Comparison of ENCODE assay signal across 9 mouse cellular contexts in genomic region chr8:121897871-121898381, GRCm38 (mm10). TPM values are rescaled to one million over a fixed set of nuclear protein-coding genes. Genes with fewer than 3 reads are reported as not detected.
A peak's percentile ranks its signal among the peaks of the same experiment; 100 is the strongest.
DNase-seq lines count a peak whose midpoint lies in the region; ATAC-seq and TF ChIP-seq lines count a peak whose summit lies in the region.
"Had no signal": no experiment of that assay in that cellular context is flagged by ENCODE, and none has a peak within 500 bp of the region (broad histone marks: within the 10 kb centered on the region; RNA-seq: fewer than 3 reads in every experiment).

No protein-coding gene starts in this region.

- H3K4me3 ChIP-seq in hindbrain, embryonic 14.5 days (replicated peaks; ENCODE audit: low read length): peak overlapping the region; percentile 10; the same call in 1 of the 2 replicates
- H3K4me3 ChIP-seq in midbrain, postnatal 0 days (ENCODE audit: low read depth, low read length): 0 out of 2 replicates have a peak overlapping the region, but pooled peaks have one; percentile 5

- peak overlapping the region; percentile 6 for H3K4me2 ChIP-seq in hindbrain, embryonic 14.5 days (replicated peaks)
- peak overlapping the region; percentile 29; the same call in 1 of the 2 replicates for H3K4me2 ChIP-seq in midbrain, postnatal 0 days (ENCODE audit: low read depth, low read length, poor library complexity, severe bottlenecking)

- ATAC-seq in hindbrain, embryonic 14.5 days (ENCODE audit: low FRiP score): peak; percentile 49; the same call in 1 of the 2 replicates
- no peak for ATAC-seq in midbrain, postnatal 0 days (ENCODE audit: low FRiP score)

- peak; percentile 71 to 87 for DNase-seq in adrenal gland, adult (ENCODE audit: inconsistent age in 2 of 2, low spot score in 1 of 2)
- DNase-seq in adrenal gland, adult 18-20 months (ENCODE audit: low spot score in 2 of 2): no peak
- peak; percentile 33 for DNase-seq in urinary bladder, postnatal 14 days (ENCODE audit: low spot score)
- DNase-seq in urinary bladder, postnatal 10 days (ENCODE audit: low spot score): no peak
- no peak for DNase-seq in hindbrain, embryonic 14.5 days (ENCODE audit: low spot score)
- DNase-seq in left cerebral cortex, postnatal 14 days (ENCODE audit: low spot score in 2 of 2): peak; percentile 56 to 76
- DNase-seq in midbrain, postnatal 0 days (ENCODE audit: low spot score): peak; percentile 42
- no peak for DNase-seq in spleen, postnatal 36 days (ENCODE audit: low spot score in 2 of 2)

- peaks cover 39% of the 10 kb centered on the region for H3K4me1 ChIP-seq in hindbrain, embryonic 14.5 days (replicated peaks; ENCODE audit: control insufficient read depth, insufficient read depth, low read length)
- peaks cover 13% of the 10 kb centered on the region; the same call in 1 of the 2 replicates for H3K4me1 ChIP-seq in midbrain, postnatal 0 days (ENCODE audit: insufficient read depth, low read length)

- H3K27ac ChIP-seq in hindbrain, embryonic 14.5 days: peak overlapping the region; percentile 51; the same call in 1 of the 2 replicates
- peak overlapping the region; percentile 47; the same call in 1 of the 2 replicates for H3K27ac ChIP-seq in midbrain, postnatal 0 days (ENCODE audit: low read depth, low read length)

- H3K9ac ChIP-seq in hindbrain, embryonic 14.5 days: peak overlapping the region; percentile 40
- peak overlapping the region; percentile 24; the same call in 1 of the 2 replicates for H3K9ac ChIP-seq in midbrain, postnatal 0 days (replicated peaks; ENCODE audit: low read length, poor library complexity, severe bottlenecking)

- no peaks in the 10 kb centered on the region for H3K27me3 ChIP-seq in hindbrain, embryonic 14.5 days (ENCODE audit: control insufficient read depth, insufficient read depth, low read length)
- H3K27me3 ChIP-seq in midbrain, postnatal 0 days (ENCODE audit: insufficient read depth, low read length): no peaks in the 10 kb centered on the region

- peaks cover 11% of the 10 kb centered on the region; the same call in 1 of the 2 replicates for H3K36me3 ChIP-seq in hindbrain, embryonic 14.5 days (replicated peaks; ENCODE audit: control insufficient read depth, insufficient read depth)
- H3K36me3 ChIP-seq in midbrain, postnatal 0 days (ENCODE audit: insufficient read depth, low read length): peaks cover 23% of the 10 kb centered on the region; the same call in 1 of the 2 replicates

- 14% methylated on average over 7 of the region's 7 CpGs for WGBS in hindbrain, embryonic 14.5 days
- 20% methylated on average over 7 of the region's 7 CpGs for WGBS in midbrain, postnatal 0 days

- H3K9me3 ChIP-seq in hindbrain, embryonic 14.5 days (ENCODE audit: control insufficient read depth, low read length): no peaks in the 10 kb centered on the region
- H3K9me3 ChIP-seq in midbrain, postnatal 0 days (ENCODE audit: low read length): no peaks in the 10 kb centered on the region

- no peak for TF ChIP-seq CTCF in midbrain, postnatal 0 days (IDR thresholded peaks at IDR 0.05)

- intact Hi-C loops in left cerebral cortex, postnatal 14 days (cut with DNase I): no loop called here

RNA-seq across cellular contexts. Expression of gene Slc7a5, which starts 9.6 kb away (rescaled TPM):
- 10 to 100 TPM; 35.3 to 48.3 TPM for total RNA-seq in adrenal gland, adult 18-20 months (2021)
- 57.3 and 65.0 TPM in 2 replicates for polyA plus RNA-seq in hindbrain, embryonic 14.5 days (2014; fragmentation: Nextera tagmentation; extraction: Ambion mirVana)
- 100 to 1,000 TPM; 114 to 130 TPM for total RNA-seq in left cerebral cortex, postnatal 14 days (2021)
- 111 and 115 TPM in 2 replicates for total RNA-seq in midbrain, postnatal 0 days (2014; rRNA removed)
- 64.5 and 65.2 TPM in 2 replicates for polyA plus RNA-seq in midbrain, postnatal 0 days (2015; fragmentation: Nextera tagmentation; extraction: Ambion mirVana)

RNA-seq across cellular contexts. Expression of gene Car5a, which starts 46.8 kb away (rescaled TPM):
- total RNA-seq in adrenal gland, adult 18-20 months (2021): not detected
- polyA plus RNA-seq in hindbrain, embryonic 14.5 days (2014; fragmentation: Nextera tagmentation; extraction: Ambion mirVana): not detected in 2 replicates
- under 1 TPM in 1 of 2 experiments, not detected in 1; 0.29 TPM for total RNA-seq in left cerebral cortex, postnatal 14 days (2021)
- 0.19 TPM in 1 of 2 replicates, not detected in the other for total RNA-seq in midbrain, postnatal 0 days (2014; rRNA removed)
- 0.17 and 0.22 TPM in 2 replicates for polyA plus RNA-seq in midbrain, postnatal 0 days (2015; fragmentation: Nextera tagmentation; extraction: Ambion mirVana)
- total RNA-seq: layer of hippocampus, postnatal 36 days had no signal

RNA-seq across cellular contexts. Expression of gene Banp, which starts 51.6 kb away (rescaled TPM):
- 10 to 100 TPM; 44.8 to 48.9 TPM for total RNA-seq in adrenal gland, adult 18-20 months (2021)
- polyA plus RNA-seq in hindbrain, embryonic 14.5 days (2014; fragmentation: Nextera tagmentation; extraction: Ambion mirVana): 37.8 and 50.5 TPM in 2 replicates
- total RNA-seq in left cerebral cortex, postnatal 14 days (2021): 10 to 100 TPM; 27.4 to 38.5 TPM
- 37.1 and 51.6 TPM in 2 replicates for total RNA-seq in midbrain, postnatal 0 days (2014; rRNA removed)
- polyA plus RNA-seq in midbrain, postnatal 0 days (2015; fragmentation: Nextera tagmentation; extraction: Ambion mirVana): 22.4 and 24.8 TPM in 2 replicates

Comparison
In these comparisons a context has a peak if more than half of its experiments do, and no peak if none do; other contexts are left out.
1. DNase-seq: peak in adrenal gland, adult (2 of 2), urinary bladder, postnatal 14 days (single experiment), left cerebral cortex, postnatal 14 days (2 of 2) and midbrain, postnatal 0 days (single experiment); none in adrenal gland, adult 18-20 months (0 of 2), urinary bladder, postnatal 10 days (single experiment), hindbrain, embryonic 14.5 days (single experiment) and spleen, postnatal 36 days (0 of 2).